Mouse (Mus musculus) heart, adult 8-10 months (tissue): ENCODE data around the gene Metap2. TPM values are rescaled to one million over a fixed set of nuclear protein-coding genes. Genes with fewer than 3 reads are reported as not detected.
"Not testable (repeated sequence)": the region's sequence is repeated elsewhere in the genome, so short reads cannot be mapped to it uniquely, and the experiment has no call there.

Experiments used
- DNase-seq: peaks from one replicate; pipeline ENCODE4 v3.0.0; 2022; ENCODE audit warnings: low spot score
- total RNA-seq, 4 experiments: library from RNA; stranded (reverse); gene quantifications; 2 replicates each; pipeline ENCODE4 v1.2.4; 2022

The Metap2 gene
- total RNA-seq, 4 experiments from 2014 or later: 90.8 to 130 (median 107) TPM

DNA sequence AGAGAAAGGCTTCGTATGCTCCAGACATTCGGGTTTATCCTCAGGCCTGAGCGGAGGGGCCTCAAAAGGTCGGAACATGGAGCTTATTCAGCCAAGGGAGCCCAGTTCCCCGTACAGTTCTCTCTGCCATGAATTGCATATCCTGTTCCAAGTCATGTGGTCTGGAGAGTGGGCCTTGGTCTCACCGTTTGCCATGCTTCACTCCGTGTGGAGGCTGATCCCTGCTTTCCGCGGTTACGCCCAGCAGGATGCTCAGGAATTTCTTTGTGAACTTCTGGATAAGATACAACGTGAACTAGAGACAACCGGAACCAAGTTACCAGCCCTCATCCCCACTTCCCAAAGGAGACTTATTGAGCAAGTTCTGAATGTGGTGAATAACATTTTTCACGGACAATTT, 50.2 kb downstream of the Metap2 start:
- no peak for DNase-seq

DNA sequence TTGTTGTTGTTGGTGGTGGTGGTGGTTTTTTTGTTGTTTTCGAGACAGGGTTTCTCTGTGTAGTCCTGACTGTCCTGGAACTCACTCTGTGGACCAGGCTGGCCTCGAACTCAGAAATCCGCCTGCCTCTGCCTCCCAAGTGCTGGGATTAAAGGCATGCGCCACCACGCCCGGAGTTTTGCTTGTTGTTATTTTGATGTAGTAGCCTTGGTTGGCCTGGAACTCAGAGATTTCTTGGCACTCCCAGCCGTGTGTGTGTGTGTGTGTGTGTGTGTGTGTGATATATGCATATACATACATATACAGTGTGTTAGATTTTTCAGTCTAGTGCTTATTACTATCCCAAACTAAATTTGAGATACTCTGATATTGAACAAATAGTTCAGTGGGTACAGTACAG, 61.8 kb downstream of the Metap2 start:
- not testable (repeated sequence) for DNase-seq

DNA sequence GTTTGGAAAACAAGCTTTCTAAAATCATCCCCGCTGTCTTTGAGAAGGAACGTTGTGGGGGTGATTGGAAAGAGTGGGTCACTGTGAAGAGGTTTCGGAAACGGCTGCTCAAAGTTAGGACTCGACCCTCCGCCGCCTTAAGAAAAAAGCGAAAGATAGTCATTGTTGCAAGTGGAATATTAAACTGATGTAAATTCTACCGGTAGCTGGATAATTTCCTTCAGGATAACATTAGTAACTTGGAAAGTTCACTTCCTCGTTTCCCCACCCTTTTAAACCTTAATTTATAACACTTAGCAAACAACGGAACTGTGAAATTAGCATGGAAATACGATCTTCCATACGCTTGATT, 62.5 kb downstream of the Metap2 start:
- no peak for DNase-seq

DNA sequence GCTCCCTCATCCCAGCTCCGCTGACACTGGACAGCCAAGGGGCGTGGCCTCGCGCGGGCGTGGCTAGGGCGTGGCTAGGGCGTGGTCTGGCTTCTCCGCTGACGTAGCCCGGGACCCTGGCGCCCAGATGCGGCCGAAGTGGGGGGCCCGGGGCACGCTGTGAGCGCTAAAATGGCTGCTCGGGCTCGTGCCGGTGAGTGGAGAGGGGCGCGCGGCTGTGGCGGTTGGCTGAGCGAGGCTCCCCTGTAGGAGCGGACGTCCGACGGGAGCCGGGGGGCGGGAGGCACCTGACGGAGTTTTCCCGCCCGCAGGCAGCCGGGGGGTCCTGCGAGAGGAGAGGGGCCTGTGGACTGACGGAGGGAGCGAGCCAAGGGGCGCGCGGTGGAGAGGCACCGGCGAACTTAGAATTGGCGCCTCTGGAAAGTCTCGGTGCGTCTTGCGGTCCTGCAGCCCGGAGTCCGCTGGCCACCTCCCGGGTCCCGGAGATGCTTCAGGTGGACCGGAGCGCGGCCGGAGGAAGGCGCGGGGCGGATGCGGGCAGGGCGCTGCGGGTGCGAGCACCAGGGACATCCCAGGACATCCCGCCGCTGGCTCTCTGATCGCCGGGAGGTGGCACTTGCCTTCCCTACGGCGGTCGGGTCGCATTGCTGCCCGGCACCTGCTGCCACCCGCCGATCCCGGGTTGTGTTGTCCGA, 63.0 kb downstream of the Metap2 start:
- DNase-seq: no peak

DNA sequence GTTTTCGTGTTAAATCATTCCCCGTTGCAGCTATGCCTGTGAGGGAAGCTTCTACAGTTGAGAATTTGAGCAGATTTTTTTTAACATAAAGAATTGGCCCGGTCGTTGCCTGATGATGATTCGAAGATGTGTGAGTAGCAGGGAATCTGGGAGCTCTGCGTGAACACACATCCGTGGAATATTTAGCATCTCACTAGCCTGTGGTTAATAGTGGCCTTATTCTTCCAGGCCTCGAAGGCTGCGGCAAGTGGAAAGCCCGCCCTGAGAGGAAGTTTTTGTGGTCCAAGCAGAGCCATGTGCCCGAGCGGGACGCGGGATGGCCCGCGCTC, 63.6 kb downstream of the Metap2 start:
- DNase-seq: no peak

DNA sequence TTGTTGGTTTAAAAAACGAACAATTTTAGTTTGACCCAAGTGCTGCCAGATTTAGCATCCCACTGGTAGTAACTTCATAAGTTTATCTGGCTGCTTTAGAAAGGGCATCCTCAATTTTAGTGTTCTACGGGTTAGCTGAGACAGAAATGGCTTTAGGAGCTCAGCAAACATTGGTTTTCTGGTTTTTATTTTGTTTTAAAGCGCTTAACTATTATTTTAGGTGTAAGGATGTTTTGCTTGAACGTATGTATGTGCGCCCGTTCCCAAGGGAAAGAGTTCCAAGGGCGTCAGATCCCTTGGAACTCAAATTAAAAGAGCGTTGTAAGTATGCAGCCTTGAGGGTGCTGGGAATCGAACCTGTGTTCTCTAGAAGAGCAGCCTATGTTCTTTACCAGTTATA, 64.1 kb downstream of the Metap2 start:
- DNase-seq: no peak

DNA sequence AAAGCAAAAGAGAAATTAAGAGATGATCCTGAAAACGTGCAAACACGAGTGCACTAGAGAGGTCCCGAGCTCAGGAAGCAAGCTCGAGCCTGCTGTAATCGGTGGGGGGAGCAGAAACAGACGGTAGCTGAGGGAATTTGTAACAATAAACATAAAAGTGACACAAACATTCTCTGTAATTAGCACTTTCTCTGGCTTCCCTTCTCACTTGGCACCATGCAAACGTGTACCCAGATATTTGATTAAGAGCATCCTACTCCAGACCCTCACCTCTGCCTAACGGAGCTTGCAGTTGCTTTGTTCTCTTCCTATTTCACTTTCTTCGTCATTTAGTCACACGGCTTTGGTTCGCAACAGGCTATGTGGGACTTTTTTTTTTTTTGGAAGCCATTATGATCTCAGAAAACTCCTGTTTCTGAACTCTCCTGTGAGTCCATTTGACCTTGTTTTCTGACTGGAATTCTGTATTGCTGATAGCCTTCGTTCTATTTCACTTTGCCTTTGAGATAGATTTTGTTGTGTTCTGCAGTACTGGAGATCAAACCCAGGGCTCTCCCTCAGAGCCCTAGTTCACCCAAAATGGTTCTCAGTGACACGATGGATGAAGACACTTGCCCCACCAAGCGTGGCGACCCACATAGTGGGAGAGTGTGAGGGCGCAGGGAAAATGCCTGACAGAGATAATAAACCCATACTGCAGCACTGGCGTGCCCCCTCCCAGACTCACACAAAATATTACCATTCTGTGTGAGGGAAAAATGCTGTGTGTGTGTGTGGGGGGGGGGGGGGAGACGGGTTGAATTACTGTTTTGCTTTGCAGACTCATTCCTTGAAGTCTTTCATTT, 64.9 kb downstream of the Metap2 start:
- no peak for DNase-seq

DNA sequence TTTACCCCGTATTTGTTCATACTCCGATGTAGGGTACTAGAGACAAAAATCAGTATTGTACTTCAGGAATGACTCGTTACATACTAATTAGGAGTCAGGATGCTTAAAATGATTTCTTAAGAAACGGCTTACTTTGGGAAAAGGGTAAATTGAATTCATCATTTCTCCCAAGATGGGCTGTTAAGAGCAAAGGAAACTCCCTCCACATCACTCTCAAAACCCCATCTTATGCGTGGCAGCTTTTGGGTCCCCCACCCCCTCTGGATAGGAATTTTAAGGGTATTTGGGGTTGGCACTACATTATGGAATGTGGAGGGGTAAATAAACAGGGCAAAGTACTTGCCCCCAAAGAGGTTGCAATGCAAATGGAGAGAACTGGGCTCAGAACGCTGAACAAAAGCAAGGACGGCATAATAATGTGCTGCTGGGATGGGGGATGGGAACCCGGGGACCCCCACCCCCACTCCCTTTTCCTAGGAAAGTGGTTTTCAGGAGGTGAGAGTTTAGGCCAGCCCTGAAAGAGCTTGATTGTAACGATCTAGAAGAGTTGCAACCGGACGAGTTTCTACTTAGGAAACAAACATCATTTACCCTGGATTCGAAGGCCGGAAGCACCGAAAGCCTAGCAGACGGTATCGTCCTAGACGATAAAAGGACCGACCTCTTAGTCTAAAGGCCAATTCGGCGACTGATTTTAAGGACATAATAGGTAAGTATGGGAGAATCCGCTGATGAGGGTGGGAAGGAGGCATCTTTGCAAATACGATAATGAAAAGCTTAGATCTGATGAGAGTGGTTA, 65.8 kb downstream of the Metap2 start, which contains the start of gene Usp44:
Gene Usp44, plus strand, starts transcription at position 625 of the 799 bp plus-strand sequence.
- no peak for DNase-seq

DNA sequence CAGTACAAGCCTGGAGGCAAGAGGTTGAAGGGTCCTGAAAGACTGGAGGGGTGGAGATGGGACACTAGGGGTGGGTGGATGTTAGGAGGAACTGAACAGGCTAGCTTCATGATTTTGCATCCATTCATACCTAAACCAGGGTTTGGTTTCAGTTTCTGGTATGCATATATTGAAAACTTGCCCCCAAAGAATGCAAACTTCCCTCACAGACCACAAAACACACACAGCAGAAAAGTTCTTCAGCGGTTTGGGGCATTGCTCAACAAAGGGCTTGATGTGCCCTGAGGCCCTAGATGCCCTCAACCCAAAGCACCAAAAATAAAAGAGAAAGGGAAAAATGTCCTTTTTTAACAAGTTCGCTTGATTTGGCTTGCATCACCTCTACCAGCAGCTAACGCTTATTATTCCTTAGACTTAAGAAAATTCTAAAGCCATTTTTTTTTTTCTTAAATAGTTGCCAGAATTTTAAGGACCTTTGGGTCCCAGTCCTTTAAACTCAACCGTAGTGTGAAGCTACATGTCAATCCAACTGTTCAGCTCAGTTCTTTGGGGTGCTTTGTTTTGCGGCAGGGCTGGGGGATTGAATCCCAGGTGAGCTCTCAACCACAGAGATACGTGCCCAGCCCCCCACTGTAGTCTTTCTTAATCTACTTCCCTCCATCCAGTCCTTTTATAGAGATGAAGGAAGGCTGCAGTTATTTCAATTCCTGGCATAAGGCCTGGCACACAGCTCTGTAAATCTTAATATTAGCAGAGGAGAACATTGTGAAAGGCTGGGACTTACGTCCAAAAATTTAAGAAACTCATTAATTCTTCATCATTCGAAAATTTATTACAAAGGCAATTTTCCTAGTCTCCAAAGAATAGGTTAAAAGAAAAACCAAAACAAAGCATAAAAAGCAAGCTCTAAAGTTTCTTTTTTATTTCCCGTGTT, 66.7 kb downstream of the Metap2 start:
- no peak for DNase-seq

DNA sequence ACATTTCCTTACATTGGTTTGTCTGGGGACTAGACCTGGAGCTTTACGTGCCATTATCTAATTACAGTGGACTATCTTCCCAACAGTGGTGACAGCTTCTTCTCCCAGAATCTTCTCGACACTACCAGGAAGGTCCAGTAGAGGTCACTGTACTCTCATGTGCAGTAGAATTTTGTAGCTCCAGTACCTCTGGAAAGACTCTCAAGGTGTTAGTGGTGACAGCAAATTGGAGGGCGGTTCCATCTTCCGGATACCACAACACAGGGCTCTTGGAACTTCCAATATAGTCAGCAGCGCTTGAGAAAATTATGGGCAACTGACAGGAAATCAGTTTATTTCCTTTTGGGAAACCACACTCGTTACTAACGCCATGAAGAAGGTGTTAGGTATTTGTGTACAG, 78.2 kb downstream of the Metap2 start:
- peak; percentile 58 for DNase-seq

DNA sequence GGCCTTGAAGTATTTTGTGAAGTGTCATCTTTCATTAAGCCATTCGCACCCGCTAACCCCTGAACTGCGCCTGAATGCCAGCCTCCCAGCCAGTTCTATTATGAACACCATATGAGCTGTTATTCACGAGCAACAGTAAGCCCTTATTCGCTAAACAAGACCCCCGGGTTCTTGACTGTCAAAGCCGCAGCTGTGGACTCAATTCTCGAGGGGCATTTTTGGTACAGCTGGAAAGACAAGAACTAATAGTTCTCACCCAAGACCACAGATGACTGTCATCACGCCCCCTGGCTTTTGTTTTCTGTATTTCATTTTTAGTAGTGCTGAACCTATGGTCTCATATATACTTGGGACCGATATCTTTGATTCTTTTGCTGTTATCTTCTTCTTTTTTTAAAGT, 83.1 kb downstream of the Metap2 start:
- DNase-seq: no peak

DNA sequence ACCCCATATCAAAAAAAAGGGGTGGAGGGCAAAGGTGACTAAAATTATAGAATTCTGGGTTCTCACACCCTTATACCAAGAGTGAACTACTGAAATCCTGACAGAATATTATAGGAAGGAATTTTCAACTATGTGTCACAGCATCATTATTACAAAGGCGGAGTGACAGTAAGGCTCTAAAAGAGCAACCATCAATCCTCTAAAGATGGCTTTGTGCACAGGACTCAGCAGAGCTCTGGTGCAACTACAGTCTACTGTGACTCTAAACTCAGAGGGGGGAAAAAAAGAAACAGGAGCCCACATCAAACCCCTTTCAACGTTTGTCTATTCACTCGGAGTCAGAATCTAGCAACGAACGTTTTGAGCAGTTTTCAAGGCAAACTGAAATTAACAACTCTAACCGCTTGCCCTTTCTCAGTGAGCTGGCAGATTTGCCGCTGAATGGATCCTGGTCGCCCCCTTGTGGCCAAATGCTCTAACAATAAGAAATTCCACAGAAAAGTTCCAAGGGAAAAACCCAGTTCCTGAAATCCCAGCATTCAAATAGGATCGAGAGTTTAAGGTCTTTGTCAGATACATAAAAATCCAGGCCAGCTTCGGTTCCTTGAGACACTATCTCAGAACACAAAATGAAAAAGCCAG, 84.0 kb downstream of the Metap2 start:
- DNase-seq: peak; percentile 81

DNA sequence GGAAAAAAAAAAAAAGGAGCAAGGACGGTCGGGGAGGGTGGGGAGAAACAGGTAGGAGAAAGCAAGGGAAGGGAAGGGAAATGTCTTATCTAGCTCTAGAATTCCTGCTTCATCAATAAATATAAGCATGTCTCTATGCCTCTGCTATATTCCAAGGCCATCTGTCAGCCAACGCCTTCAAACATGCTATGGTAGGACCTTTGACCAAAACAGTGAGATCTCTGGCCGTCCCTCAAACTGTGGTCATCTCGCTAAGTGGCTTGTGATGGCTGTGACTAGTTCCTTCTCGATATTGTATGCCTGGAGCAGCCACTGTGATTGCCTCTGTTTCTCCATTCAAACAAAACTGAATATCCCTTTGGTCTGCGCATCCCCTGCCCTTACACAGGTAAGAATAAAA, 84.8 kb downstream of the Metap2 start:
- no peak for DNase-seq

DNA sequence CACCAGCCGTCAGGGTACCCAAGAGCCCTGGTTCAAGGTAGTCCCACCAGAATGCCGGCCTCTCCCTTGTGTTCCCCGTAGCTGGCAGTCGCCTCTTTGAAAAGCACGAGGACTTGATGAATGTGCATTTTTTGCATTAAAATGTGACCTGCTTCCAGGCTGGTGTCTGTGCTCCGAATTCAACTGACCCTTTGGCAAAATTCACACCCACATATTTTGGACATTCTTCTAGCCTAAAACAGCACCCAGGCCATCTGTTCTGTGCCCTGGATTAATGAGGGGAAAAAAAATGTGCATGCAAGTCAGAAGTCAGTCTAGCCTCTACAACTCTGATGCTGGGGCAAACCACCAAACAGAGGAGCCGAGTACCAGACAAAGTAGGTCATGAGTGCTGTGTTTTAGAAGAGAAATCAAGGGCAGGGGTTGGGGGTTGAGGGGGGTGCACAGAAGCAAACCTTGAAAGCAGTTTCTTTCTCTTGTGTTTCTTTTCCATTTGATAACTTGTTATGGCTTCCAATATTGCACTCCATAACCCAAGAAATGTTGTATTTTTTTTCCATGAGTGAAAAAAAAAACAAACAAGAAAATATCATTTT, 86.2 kb downstream of the Metap2 start:
- no peak for DNase-seq

DNA sequence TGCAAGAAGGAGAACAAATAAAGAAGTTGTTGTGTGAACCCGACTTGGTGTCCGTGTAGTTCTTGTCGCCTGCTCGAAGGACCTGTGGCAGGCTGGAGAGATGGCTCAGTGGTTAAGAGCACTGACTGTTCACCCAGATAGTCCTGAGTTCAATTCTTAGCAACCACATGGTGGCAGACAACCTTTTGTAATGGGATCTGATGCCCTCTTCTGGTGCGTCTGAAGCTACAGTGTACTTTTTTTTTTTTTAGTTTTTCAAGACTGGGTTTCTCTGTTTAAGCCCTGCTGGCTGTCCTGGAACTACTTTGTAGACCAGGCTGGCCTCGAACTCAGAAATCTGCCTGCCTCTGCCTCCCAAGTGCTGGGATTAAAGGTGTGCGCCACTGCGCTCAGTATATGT, 87.5 kb downstream of the Metap2 start:
- not testable (repeated sequence) for DNase-seq

Other genes starting within 250 kb of the Metap2 start
- not detected for gene Usp44, start 65.5 kb downstream of the Metap2 start, total RNA-seq
- 10 to 100 TPM; 38.7 to 42.8 (median 41.4) TPM for gene Vezt, start 138.7 kb upstream of the Metap2 start, total RNA-seq
- gene Fgd6, start 138.9 kb upstream of the Metap2 start, total RNA-seq: 1 to 10 TPM; 5.4 to 6.2 (median 5.7) TPM